Mouse (Mus musculus) stomach, embryonic 15.5 days (tissue): Measurements from ENCODE around the gene Gsg1. TPM values are rescaled to one million over a fixed set of nuclear protein-coding genes. Genes with fewer than 3 reads are reported as not detected.

Source experiments
- ATAC-seq: fragments of 200-750 bp; cut with Nextera tagmentation; 2 replicates; pipeline ENCODE4 v1.8.0; 2017; ENCODE audit warnings: low read depth, moderate number of reproducible peaks, moderate TSS enrichment; ENCODE audit not compliant: insufficient read depth, low FRiP score
- H3K27ac ChIP-seq: fragments of 300-500 bp; sonication (generic); 2 replicates; pipeline ENCODE4 v1.5.1; 2015; ENCODE audit warnings: mild to moderate bottlenecking, inconsistent platforms
- H3K27me3 ChIP-seq: fragments of 300-500 bp; sonication (generic); replicated peaks from 2 replicates; pipeline ENCODE4 v1.6.1; 2015; ENCODE audit warnings: inconsistent platforms
- H3K36me3 ChIP-seq: fragments of 300-500 bp; sonication (generic); 2 replicates; pipeline ENCODE4 v1.6.1; 2015; ENCODE audit warnings: inconsistent platforms
- H3K4me1 ChIP-seq: fragments of 300-500 bp; sonication (generic); 2 replicates; pipeline ENCODE4 v1.6.1; 2015; ENCODE audit warnings: inconsistent platforms
- H3K4me2 ChIP-seq: fragments of 300-500 bp; sonication (generic); 2 replicates; pipeline ENCODE4 v1.6.1; 2015; ENCODE audit warnings: mild to moderate bottlenecking, inconsistent platforms
- H3K4me3 ChIP-seq: fragments of 300-500 bp; sonication (generic); replicated peaks from 2 replicates; pipeline ENCODE4 v1.5.1; 2015; ENCODE audit warnings: inconsistent platforms
- H3K9ac ChIP-seq: fragments of 300-500 bp; sonication (generic); 2 replicates; pipeline ENCODE4 v1.6.1; 2015; ENCODE audit warnings: inconsistent platforms
- H3K9me3 ChIP-seq: fragments of 300-500 bp; sonication (generic); 2 replicates; pipeline ENCODE4 v1.6.1; 2016; ENCODE audit warnings: inconsistent platforms
- WGBS: fragments of 180-500 bp; shearing (Covaris S2); methylation state at CpG from one replicate; pipeline ENCODE4 v1.1.7; 2015; 5-methylcytosine and 5-hydroxymethylcytosine counted together
- polyA plus RNA-seq: library from polyadenylated mRNA; unstranded; fragments of >200 nt; fragmentation: Nextera tagmentation; extraction: Ambion mirVana; gene quantifications from 2 replicates; pipeline ENCODE4 v1.2.1, GENCODE M21; 2015

Gsg1 gene
- polyA plus RNA-seq, 1 experiment from 2014 or later: 0.72 TPM

DNA sequence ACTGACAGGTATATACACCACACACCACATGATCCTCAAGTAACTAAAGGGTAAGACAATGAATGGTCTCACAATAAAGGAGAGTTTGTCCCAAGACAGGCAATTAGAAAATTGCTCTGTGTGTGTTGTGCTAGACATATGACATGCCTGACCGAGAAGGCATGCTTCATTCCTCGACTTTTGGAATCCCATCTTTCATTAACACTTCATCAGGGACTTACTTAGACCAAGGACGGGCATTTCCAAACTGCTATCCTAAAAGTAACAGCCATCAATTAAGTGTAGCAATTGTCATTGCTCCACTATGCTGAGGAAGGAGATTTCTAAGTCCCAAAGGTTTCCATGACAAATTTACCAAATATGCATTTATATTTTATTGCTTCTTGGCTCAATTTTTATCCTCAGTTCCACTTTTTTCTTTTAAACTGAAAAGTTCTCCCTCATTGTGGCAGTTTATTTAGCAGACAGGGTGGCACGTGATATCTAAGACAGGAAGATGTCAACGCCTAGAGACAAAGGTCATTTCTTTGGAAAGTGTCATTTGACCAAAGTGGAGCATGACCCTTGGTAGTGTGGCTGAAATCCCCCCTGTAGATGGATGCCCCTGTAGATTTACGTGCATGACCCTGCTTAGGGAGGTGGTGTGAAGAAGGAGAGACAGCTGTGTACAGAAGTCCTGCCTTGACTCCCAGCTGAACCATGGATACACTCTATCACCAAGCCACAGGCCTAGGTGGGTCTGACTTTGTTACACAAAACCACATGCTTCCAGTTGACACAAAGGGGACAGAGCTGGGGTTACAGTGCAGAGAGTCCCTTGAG, 22.5 kb upstream of the Gsg1 start:
- Histone ChIP-seq H3K27ac (no peak overlapping the region), H3K4me1 (no peaks in the 10 kb centered on the region), H3K27me3 (no peaks in the 10 kb centered on the region), H3K9me3 (no peaks in the 10 kb centered on the region), H3K4me2 (no peak overlapping the region), H3K4me3 (no peak overlapping the region), H3K36me3 (no peaks in the 10 kb centered on the region), H3K9ac (no peak overlapping the region)
- 72% methylated on average over 6 of the region's 6 CpGs for WGBS
- ATAC-seq: no peak

DNA sequence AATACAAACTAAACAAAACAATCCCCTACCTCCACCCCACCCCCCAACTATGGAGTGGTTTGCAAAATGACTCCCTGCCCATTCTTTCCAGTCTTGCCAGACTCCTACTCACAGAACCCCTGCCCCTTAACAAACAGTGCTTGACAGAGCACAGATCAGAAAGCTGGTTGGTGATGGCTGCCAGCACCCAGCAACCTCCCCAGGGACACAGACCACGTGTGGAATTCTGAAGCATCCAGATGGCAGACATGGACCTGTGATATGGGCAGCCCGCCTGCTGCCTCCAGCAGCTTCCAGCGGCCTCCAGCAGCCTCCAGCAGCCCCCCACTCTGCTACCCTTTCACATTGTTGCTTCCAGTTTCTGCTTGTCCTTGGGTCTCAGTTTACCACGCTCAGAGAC, 21.1 kb upstream of the Gsg1 start:
- ATAC-seq: no peak
- Histone ChIP-seq H3K36me3 (no peaks in the 10 kb centered on the region), H3K4me2 (no peak overlapping the region), H3K4me3 (no peak overlapping the region), H3K4me1 (no peaks in the 10 kb centered on the region), H3K27me3 (no peaks in the 10 kb centered on the region), H3K9ac (no peak overlapping the region), H3K27ac (no peak overlapping the region), H3K9me3 (no peaks in the 10 kb centered on the region)
- WGBS: 74% methylated on average over 4 of the region's 4 CpGs

DNA sequence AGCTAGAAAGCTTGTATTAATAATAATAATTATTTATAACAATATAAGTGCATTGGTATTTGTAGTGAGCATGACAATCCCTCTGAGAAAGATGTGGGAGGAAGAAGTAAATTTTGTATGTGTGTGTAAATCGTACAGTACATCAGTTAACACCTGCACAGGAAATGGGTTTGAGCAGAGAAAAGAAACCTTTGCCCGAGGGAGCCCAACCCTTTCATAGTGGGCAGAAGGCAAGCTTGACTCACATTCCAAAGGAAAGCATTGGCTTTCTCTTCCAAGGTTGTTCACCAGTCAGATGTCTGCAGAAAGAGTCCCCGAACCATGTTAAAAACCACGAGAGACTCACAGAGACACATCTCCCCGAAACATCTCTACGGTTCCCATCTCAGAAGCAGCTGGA, 18.9 kb upstream of the Gsg1 start:
- H3K27me3 ChIP-seq: no peaks in the 10 kb centered on the region
- 78% methylated on average over 6 of the region's 6 CpGs for WGBS
- no peak for ATAC-seq
- H3K4me2 ChIP-seq: no peak overlapping the region
- H3K4me1 ChIP-seq: no peaks in the 10 kb centered on the region
- H3K4me3 ChIP-seq: no peak overlapping the region
- H3K9ac ChIP-seq: no peak overlapping the region
- no peaks in the 10 kb centered on the region for H3K9me3 ChIP-seq
- no peaks in the 10 kb centered on the region for H3K36me3 ChIP-seq
- no peak overlapping the region for H3K27ac ChIP-seq

DNA sequence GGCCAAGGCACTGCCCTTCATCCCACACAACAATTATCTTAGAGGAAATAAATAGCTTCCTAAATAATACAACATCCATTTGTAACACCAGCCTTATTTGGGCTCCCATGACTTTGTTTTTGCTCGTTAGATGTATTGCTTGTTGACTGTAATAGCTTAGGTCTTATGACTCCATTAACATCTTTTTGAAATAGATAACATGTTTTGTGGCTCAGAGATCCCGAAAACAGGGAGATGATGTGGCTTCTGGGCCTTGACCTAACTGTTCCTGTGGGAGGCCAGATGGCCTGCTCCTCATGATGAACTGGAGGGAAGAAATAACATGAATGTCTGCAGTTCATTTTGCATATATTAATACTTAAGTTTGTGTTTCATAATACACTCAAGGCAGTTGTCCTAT, 17.6 kb upstream of the Gsg1 start:
- H3K4me1 ChIP-seq: no peaks in the 10 kb centered on the region
- no peak overlapping the region for H3K27ac ChIP-seq
- no peak overlapping the region for H3K4me3 ChIP-seq
- H3K36me3 ChIP-seq: no peaks in the 10 kb centered on the region
- H3K27me3 ChIP-seq: no peaks in the 10 kb centered on the region
- H3K4me2 ChIP-seq: no peak overlapping the region
- 73% methylated on average over 2 of the region's 2 CpGs for WGBS
- ATAC-seq: no peak
- no peaks in the 10 kb centered on the region for H3K9me3 ChIP-seq
- H3K9ac ChIP-seq: no peak overlapping the region

DNA sequence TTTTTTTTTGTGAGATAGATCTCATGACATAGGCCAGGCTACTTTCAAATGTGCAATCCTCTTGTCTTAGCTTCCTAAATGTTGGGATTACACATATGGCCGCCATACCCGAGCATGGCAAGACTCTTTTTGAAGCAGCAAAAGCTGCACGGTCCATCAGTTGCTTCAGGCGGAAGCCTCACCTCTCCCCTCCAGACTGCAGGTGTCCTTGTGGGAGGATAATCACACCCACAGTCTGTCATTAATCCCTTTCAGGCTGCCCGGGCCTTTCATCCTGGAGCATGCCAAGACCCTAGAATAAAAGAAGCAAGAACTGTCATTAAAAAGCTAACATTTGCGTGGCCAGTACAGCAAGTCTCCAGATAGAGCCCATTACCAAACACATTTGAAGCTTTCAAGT, 15.5 kb upstream of the Gsg1 start:
- WGBS: 56% methylated on average over 6 of the region's 6 CpGs
- H3K4me2 ChIP-seq: no peak overlapping the region
- H3K27ac ChIP-seq: no peak overlapping the region
- H3K4me1 ChIP-seq: no peaks in the 10 kb centered on the region
- ATAC-seq: 0 out of 2 replicates have a peak, but pooled peaks have one; percentile 18
- H3K9ac ChIP-seq: no peak overlapping the region
- H3K9me3 ChIP-seq: no peaks in the 10 kb centered on the region
- no peaks in the 10 kb centered on the region for H3K36me3 ChIP-seq
- H3K4me3 ChIP-seq: no peak overlapping the region
- H3K27me3 ChIP-seq: no peaks in the 10 kb centered on the region

DNA sequence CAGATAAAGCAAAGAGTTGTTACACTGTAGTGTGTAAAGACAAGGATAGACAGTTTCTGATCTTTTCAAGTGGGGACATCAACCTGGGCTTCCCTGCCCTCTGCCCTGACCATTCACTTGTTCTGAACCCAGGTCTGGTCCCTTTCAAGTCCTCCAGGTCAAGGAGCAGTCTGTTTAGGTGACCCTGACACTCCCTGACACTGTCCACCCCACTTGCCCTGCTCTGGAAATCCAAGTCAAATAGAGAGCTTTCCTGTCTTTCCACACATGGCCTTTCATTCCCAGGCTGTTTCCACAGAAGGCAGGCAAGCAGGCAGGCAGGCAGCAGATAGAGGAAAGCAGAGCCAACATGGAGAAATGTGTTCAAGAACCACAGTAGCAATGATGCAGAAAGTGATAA, 14.2 kb upstream of the Gsg1 start:
- ATAC-seq: no peak
- no peak overlapping the region for H3K27ac ChIP-seq
- no peak overlapping the region for H3K9ac ChIP-seq
- no peaks in the 10 kb centered on the region for H3K27me3 ChIP-seq
- no peak overlapping the region for H3K4me2 ChIP-seq
- H3K9me3 ChIP-seq: no peaks in the 10 kb centered on the region
- no peaks in the 10 kb centered on the region for H3K4me1 ChIP-seq
- no peaks in the 10 kb centered on the region for H3K36me3 ChIP-seq
- H3K4me3 ChIP-seq: no peak overlapping the region

DNA sequence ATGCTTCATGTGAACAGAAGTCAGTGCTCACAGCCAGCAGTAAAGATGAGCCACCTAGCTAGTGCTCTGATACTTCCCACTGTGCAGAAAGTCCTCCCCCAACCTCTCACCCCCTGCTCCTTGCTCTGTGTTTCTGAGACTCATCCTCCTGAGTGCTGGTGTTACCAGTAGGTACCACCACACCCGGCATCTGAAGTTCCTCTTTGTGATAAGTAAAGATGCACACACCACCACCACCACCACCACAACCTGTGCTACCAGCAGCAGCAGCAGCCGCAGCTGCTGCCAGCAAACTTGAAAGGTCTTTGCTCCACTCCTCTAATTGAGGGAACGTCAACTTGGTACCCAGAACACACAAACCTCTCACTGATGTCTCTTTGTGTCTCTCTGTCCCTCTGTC, 13.1 kb upstream of the Gsg1 start:
- H3K4me1 ChIP-seq: no peaks in the 10 kb centered on the region
- no peaks in the 10 kb centered on the region for H3K9me3 ChIP-seq
- H3K4me2 ChIP-seq: no peak overlapping the region
- H3K36me3 ChIP-seq: no peaks in the 10 kb centered on the region
- no peak overlapping the region for H3K27ac ChIP-seq
- no peak overlapping the region for H3K9ac ChIP-seq
- no peak for ATAC-seq
- 58% methylated on average over 3 of the region's 3 CpGs for WGBS
- H3K27me3 ChIP-seq: no peaks in the 10 kb centered on the region
- no peak overlapping the region for H3K4me3 ChIP-seq

DNA sequence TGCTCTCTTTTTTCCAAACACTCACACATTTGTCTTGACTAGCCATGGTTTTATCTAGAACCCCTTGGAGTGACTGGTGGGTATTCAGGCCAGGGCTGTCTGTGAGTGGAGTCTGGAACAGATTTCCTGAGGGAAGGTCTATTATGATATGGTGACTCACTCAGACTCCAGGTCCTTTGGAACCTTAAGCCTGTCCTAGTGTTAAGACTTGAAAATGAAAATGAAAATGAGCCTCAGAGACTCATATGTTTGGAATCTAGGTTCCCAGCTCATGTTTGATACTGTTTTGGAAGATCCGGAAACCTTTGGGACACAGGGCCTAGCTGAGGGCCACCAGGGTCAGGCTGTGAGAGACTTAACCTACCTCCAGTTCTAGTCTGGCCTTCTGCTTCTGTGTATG, 11.9 kb upstream of the Gsg1 start:
- Histone ChIP-seq H3K36me3 (no peaks in the 10 kb centered on the region), H3K27me3 (no peaks in the 10 kb centered on the region), H3K4me2 (no peak overlapping the region), H3K9me3 (no peaks in the 10 kb centered on the region), H3K27ac (no peak overlapping the region), H3K4me1 (no peaks in the 10 kb centered on the region), H3K9ac (no peak overlapping the region), H3K4me3 (no peak overlapping the region)
- no peak for ATAC-seq
- 86% methylated on average over 1 of the region's 1 CpGs for WGBS

DNA sequence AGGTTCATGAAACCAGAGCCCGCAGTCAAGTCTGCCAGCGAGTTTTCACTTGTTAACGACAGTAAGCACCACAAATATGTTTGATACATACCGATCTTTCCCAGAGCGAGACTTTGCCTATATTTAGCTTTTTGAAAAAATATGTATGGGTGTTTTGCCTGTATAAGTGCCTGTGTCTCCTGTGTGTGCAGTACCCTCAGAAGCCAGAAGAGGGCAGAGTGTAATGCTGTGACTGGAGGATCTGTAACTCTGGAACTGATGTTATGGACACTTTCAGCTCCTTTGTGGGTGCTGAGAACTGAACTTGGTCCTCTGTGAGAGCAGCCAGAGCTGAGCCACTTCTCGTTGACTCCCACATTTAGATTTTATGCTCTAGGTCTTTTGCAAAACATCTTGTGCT, 10.0 kb upstream of the Gsg1 start:
- 88% methylated on average over 6 of the region's 6 CpGs for WGBS
- no peak for ATAC-seq
- no peaks in the 10 kb centered on the region for H3K4me1 ChIP-seq
- no peak overlapping the region for H3K9ac ChIP-seq
- H3K27ac ChIP-seq: no peak overlapping the region
- no peaks in the 10 kb centered on the region for H3K27me3 ChIP-seq
- no peak overlapping the region for H3K4me2 ChIP-seq
- no peaks in the 10 kb centered on the region for H3K36me3 ChIP-seq
- H3K9me3 ChIP-seq: no peaks in the 10 kb centered on the region
- no peak overlapping the region for H3K4me3 ChIP-seq

DNA sequence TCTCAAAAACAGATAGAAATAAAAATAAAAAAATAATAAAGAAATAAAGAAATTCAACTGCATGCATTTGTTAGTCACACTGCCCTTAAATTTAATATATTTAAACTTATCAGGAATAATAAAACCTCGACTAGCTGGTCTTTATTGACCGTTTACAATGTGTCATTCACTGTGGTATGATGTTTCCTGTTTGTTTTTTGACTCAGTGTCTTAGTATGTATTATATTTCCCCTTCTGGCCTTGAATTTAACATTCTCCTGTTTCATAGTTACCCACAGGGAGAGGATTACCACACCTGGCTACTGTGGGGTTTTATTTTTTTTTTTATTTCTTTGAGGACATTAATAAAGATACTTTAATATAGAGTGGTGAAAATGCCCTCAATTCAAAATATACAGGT, 8.4 kb upstream of the Gsg1 start:
- Histone ChIP-seq H3K9ac (no peak overlapping the region), H3K36me3 (no peaks in the 10 kb centered on the region), H3K27ac (no peak overlapping the region), H3K4me3 (no peak overlapping the region), H3K4me2 (no peak overlapping the region), H3K4me1 (no peaks in the 10 kb centered on the region), H3K27me3 (no peaks in the 10 kb centered on the region), H3K9me3 (no peaks in the 10 kb centered on the region)
- no peak for ATAC-seq
- 57% methylated on average over 2 of the region's 2 CpGs for WGBS

DNA sequence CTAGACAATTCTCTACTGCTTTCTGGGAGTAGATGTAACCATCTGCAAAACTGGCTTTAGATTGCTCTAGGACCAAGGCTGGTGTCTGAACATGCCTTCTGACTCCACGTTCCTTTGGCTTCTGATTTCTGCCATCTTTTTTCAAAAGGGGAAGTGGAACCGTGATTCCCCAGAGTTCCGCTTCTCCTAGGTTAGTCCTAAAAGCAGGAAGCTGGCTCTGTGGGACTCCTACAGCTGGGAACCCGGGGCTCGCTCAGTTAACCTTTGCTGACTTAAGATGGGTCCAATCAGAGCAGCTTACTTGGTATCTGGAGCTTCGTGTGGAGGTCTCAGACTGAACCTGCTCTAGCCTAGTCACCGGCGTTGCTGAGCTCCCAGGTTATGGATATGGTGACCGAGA, 7.0 kb upstream of the Gsg1 start:
- Histone ChIP-seq H3K27me3 (no peaks in the 10 kb centered on the region), H3K9ac (no peak overlapping the region), H3K9me3 (no peaks in the 10 kb centered on the region), H3K4me2 (no peak overlapping the region), H3K4me1 (no peaks in the 10 kb centered on the region), H3K4me3 (no peak overlapping the region), H3K36me3 (no peaks in the 10 kb centered on the region), H3K27ac (no peak overlapping the region)
- WGBS: 85% methylated on average over 9 of the region's 9 CpGs
- ATAC-seq: no peak

DNA sequence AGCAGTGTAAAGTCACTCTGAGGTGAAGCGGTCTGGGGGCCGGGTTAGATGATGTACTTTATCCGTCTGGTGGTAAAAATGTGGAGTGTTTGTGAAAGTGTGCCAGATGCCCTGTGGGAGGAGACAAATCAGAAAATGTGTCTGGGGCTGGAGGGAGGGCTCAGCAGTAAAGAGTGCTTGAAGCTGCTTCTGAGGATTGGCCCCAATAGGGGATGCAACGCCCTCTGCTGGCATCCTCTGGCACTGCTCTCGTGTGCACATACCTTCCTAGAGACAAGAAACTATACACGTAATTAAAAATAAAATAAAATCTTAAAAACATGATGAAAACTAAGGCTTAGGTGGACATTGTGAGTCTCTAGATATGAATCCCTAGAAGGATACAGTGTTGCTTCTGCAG, 6.3 kb upstream of the Gsg1 start:
- ATAC-seq: no peak
- 90% methylated on average over 6 of the region's 6 CpGs for WGBS

DNA sequence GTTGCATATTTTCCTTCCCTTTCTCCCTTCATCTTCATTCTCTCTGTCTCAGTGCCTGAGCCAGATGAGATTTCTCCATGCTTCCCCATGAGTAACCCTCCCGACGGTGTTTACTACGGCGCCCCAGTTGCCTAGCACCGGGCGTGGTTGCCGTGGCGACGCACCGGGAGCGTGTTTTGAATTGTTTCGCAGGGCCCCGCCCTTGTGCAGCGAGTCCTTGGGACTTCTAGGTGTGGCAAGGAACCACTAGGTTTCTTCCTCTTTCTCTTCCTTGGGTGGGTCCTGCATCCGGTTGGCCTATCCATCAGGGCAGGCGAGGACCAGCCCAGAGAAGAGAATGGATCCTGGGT, 1.4 kb downstream of the Gsg1 start:
- WGBS: 8% methylated on average over 16 of the region's 16 CpGs

More for the DNA sequence above, 6.3 kb upstream of the Gsg1 start:
- Histone ChIP-seq H3K4me3 (no peak overlapping the region), H3K27ac (no peak overlapping the region), H3K36me3 (no peaks in the 10 kb centered on the region), H3K9me3 (no peaks in the 10 kb centered on the region), H3K27me3 (no peaks in the 10 kb centered on the region), H3K4me2 (no peak overlapping the region), H3K4me1 (no peaks in the 10 kb centered on the region), H3K9ac (no peak overlapping the region)

More for the DNA sequence above, 1.4 kb downstream of the Gsg1 start:
- Histone ChIP-seq H3K27me3 (no peaks in the 10 kb centered on the region), H3K4me2 (peak overlapping the region; percentile 46), H3K4me3 (no peak overlapping the region; the same call in 1 of the 2 replicates), H3K27ac (peak overlapping the region; percentile 66), H3K4me1 (peaks cover 21% of the 10 kb centered on the region), H3K9me3 (no peaks in the 10 kb centered on the region), H3K9ac (no peak overlapping the region), H3K36me3 (no peaks in the 10 kb centered on the region)
- peak; percentile 81 for ATAC-seq
